In the genomic region with DNA sequence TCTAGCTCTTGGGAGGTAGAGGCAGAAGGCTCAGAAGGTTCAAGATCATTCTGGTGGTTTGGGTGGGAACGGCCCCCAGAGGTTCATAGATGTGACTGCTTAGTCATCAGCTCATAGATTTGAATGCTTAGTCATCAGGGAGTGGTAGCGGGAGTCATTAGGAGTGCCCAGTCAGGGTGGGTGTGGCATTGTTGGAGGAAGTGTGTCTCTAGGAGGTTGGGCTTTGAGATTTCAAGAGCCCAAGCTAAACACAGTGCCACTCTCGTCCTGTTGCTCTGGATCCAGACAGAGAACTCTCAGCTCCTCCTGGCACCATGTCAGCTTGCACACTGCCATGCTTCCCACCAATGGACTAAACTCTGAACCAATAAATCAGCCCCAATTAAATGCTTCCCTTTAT, we compare ENCODE assay signal across 8 mouse cellular contexts. TPM values are rescaled to one million over a fixed set of nuclear protein-coding genes. Genes with fewer than 3 reads are reported as not detected.
DNase-seq lines count a peak whose midpoint lies in the region; ATAC-seq and TF ChIP-seq lines count a peak whose summit lies in the region.

No protein-coding gene starts in this region.

- no peaks in the 10 kb centered on the region for H3K9me3 ChIP-seq in forebrain, embryonic 16.5 days (ENCODE audit: control insufficient read depth, low read length)
- H3K9me3 ChIP-seq in forebrain, embryonic 14.5 days (replicated peaks; ENCODE audit: control insufficient read depth, low read length): no peaks in the 10 kb centered on the region
- no peaks in the 10 kb centered on the region for H3K9me3 ChIP-seq in kidney, embryonic 16.5 days (ENCODE audit: low read length)
- no peaks in the 10 kb centered on the region for H3K9me3 ChIP-seq in forebrain, postnatal 0 days (ENCODE audit: low read length)

- TF ChIP-seq CTCF in forebrain, postnatal 0 days (IDR thresholded peaks at IDR 0.05; ENCODE audit: low read depth): no peak

- peaks cover 4% of the 10 kb centered on the region; the same call in 1 of the 2 replicates for H3K4me1 ChIP-seq in forebrain, embryonic 16.5 days (replicated peaks; ENCODE audit: control insufficient read depth, insufficient read depth, low read length)
- no peaks in the 10 kb centered on the region for H3K4me1 ChIP-seq in forebrain, embryonic 14.5 days (ENCODE audit: control insufficient read depth, insufficient read depth, low read length)
- H3K4me1 ChIP-seq in brown adipose tissue, adult 24 weeks (ENCODE audit: control insufficient read depth, insufficient read depth, insufficient read length, low read length): peaks cover 8% of the 10 kb centered on the region; the same call in 1 of the 2 replicates
- peaks cover 11% of the 10 kb centered on the region for H3K4me1 ChIP-seq in kidney, embryonic 16.5 days (ENCODE audit: insufficient read depth, low read length)
- H3K4me1 ChIP-seq in forebrain, postnatal 0 days (ENCODE audit: insufficient read depth): no peaks in the 10 kb centered on the region

- 67% methylated on average over 3 of the region's 3 CpGs for WGBS in forebrain, embryonic 16.5 days
- WGBS in forebrain, embryonic 14.5 days: 73% methylated on average over 3 of the region's 3 CpGs
- WGBS in kidney, embryonic 16.5 days: 70% methylated on average over 3 of the region's 3 CpGs
- 68% methylated on average over 3 of the region's 3 CpGs for WGBS in forebrain, postnatal 0 days

- DNase-seq in forebrain, embryonic 14.5 days (ENCODE audit: low spot score): no peak
- no peak for DNase-seq in layer of hippocampus, adult 9-11 months
- no peak for DNase-seq in forebrain, postnatal 0 days
- DNase-seq in thymus, postnatal 25 days: no peak

- ATAC-seq in forebrain, embryonic 16.5 days: peak; percentile 36; the same call in 1 of the 2 replicates
- no peak for ATAC-seq in forebrain, embryonic 14.5 days
- peak; percentile 76 for ATAC-seq in kidney, embryonic 16.5 days (ENCODE audit: low FRiP score, low TSS enrichment)
- peak; percentile 85 for ATAC-seq in megakaryocyte progenitor cell, adult 5-6 weeks (replicated peaks; ENCODE audit: poor library complexity)
- ATAC-seq in forebrain, postnatal 0 days: no peak

- no peak overlapping the region for H3K9ac ChIP-seq in forebrain, embryonic 16.5 days (replicated peaks; ENCODE audit: low read depth, low read length)
- H3K9ac ChIP-seq in forebrain, embryonic 14.5 days (ENCODE audit: low read length): no peak overlapping the region
- no peak overlapping the region for H3K9ac ChIP-seq in kidney, embryonic 16.5 days (replicated peaks; ENCODE audit: low read length)
- H3K9ac ChIP-seq in forebrain, postnatal 0 days: no peak overlapping the region

- no peak overlapping the region for H3K4me2 ChIP-seq in forebrain, embryonic 16.5 days (ENCODE audit: low read length)
- H3K4me2 ChIP-seq in forebrain, embryonic 14.5 days (ENCODE audit: low read length): no peak overlapping the region
- no peak overlapping the region for H3K4me2 ChIP-seq in kidney, embryonic 16.5 days (replicated peaks; ENCODE audit: low read depth, low read length)
- no peak overlapping the region for H3K4me2 ChIP-seq in forebrain, postnatal 0 days (ENCODE audit: low read depth)

- H3K4me3 ChIP-seq in forebrain, embryonic 16.5 days (replicated peaks; ENCODE audit: low read length): no peak overlapping the region
- no peak overlapping the region for H3K4me3 ChIP-seq in forebrain, embryonic 14.5 days (ENCODE audit: low read depth, low read length)
- H3K4me3 ChIP-seq in brown adipose tissue, adult 24 weeks (ENCODE audit: insufficient read depth, low read depth, low read length): no peak overlapping the region
- no peak overlapping the region for H3K4me3 ChIP-seq in kidney, embryonic 16.5 days (ENCODE audit: low read length)
- no peak overlapping the region for H3K4me3 ChIP-seq in forebrain, postnatal 0 days (ENCODE audit: low read depth, low read length)

- H3K36me3 ChIP-seq in forebrain, embryonic 16.5 days (ENCODE audit: control insufficient read depth, insufficient read depth): no peaks in the 10 kb centered on the region
- H3K36me3 ChIP-seq in forebrain, embryonic 14.5 days (ENCODE audit: control insufficient read depth, insufficient read depth, low read length): no peaks in the 10 kb centered on the region
- no peaks in the 10 kb centered on the region for H3K36me3 ChIP-seq in kidney, embryonic 16.5 days (ENCODE audit: insufficient read depth, low read length)
- H3K36me3 ChIP-seq in forebrain, postnatal 0 days (ENCODE audit: insufficient read depth): no peaks in the 10 kb centered on the region

- no peak overlapping the region for H3K27ac ChIP-seq in forebrain, embryonic 16.5 days (ENCODE audit: low read length)
- no peak overlapping the region for H3K27ac ChIP-seq in forebrain, embryonic 14.5 days (ENCODE audit: low read depth, low read length)
- peak overlapping the region; percentile 75 for H3K27ac ChIP-seq in brown adipose tissue, adult 24 weeks (replicated peaks; ENCODE audit: low read depth, low read length)
- H3K27ac ChIP-seq in kidney, embryonic 16.5 days (ENCODE audit: low read length): peak overlapping the region; percentile 35; the same call in 1 of the 2 replicates
- H3K27ac ChIP-seq in forebrain, postnatal 0 days (ENCODE audit: low read depth, low read length): no peak overlapping the region

- no peaks in the 10 kb centered on the region for H3K27me3 ChIP-seq in forebrain, embryonic 16.5 days (replicated peaks; ENCODE audit: control insufficient read depth, insufficient read depth, low read length)
- H3K27me3 ChIP-seq in forebrain, embryonic 14.5 days (replicated peaks; ENCODE audit: control insufficient read depth, insufficient read depth, low read length): no peaks in the 10 kb centered on the region
- no peaks in the 10 kb centered on the region for H3K27me3 ChIP-seq in kidney, embryonic 16.5 days (ENCODE audit: insufficient read depth, low read length)
- H3K27me3 ChIP-seq in forebrain, postnatal 0 days (ENCODE audit: insufficient read depth, low read length): no peaks in the 10 kb centered on the region

RNA-seq across cellular contexts. Expression of a gene that starts 43.3 kb away (rescaled TPM):
- polyA plus RNA-seq in forebrain, embryonic 16.5 days (2015; fragmentation: Nextera tagmentation; extraction: Ambion mirVana): 4.0 and 4.1 TPM in 2 replicates
- polyA plus RNA-seq in forebrain, embryonic 14.5 days (2014; fragmentation: Nextera tagmentation; extraction: Ambion mirVana): 3.1 and 4.7 TPM in 2 replicates
- not detected in 2 replicates for polyA plus RNA-seq in brown adipose tissue, adult 24 weeks (2012; ENCODE audit: insufficient read depth, insufficient read length, missing spikeins)
- polyA plus RNA-seq in kidney, embryonic 16.5 days (2015; fragmentation: Nextera tagmentation; extraction: Ambion mirVana): 43.7 and 45.7 TPM in 2 replicates
- 0.22 TPM in 1 of 2 replicates, not detected in the other for total RNA-seq in megakaryocyte progenitor cell, adult 5-6 weeks (2015)
- total RNA-seq in megakaryocyte progenitor cell, adult 5-6 weeks (2017): not detected in 2 replicates
- 12.0 and 13.9 TPM in 2 replicates for total RNA-seq in forebrain, postnatal 0 days (2014; rRNA removed)
- polyA plus RNA-seq in forebrain, postnatal 0 days (2015; fragmentation: Nextera tagmentation; extraction: Ambion mirVana): 5.1 and 6.3 TPM in 2 replicates

Comparison
In these comparisons a context has a peak if more than half of its experiments do, and no peak if none do; other contexts are left out.
1. ATAC-seq: peak in forebrain, embryonic 16.5 days (single experiment), kidney, embryonic 16.5 days (single experiment) and megakaryocyte progenitor cell, adult 5-6 weeks (single experiment); none in forebrain, embryonic 14.5 days (single experiment) and forebrain, postnatal 0 days (single experiment).
2. H3K27ac ChIP-seq: peak in brown adipose tissue, adult 24 weeks (single experiment) and kidney, embryonic 16.5 days (single experiment); none in forebrain, embryonic 16.5 days (single experiment), forebrain, embryonic 14.5 days (single experiment) and forebrain, postnatal 0 days (single experiment).